Mouse (Mus musculus) C2C12 (cell line): ENCODE data around the gene Tgfbr3.

ENCODE experiments used
- CEBPB ChIP-seq: IDR thresholded peaks from one replicate; pipeline ENCODE4 v1.6.1; 2011; ENCODE audit warnings: low read depth, mild to moderate bottlenecking, control low read depth, moderate library complexity
- CTCF ChIP-seq: IDR thresholded peaks from one replicate; pipeline ENCODE4 v1.5.1; 2011; ENCODE audit not compliant: control insufficient read depth, insufficient read depth, insufficient read length
- MAX ChIP-seq: IDR thresholded peaks from one replicate; pipeline ENCODE4 v1.6.1; 2011; ENCODE audit warnings: mild to moderate bottlenecking, control low read depth
- MYOD1 ChIP-seq: IDR thresholded peaks from one replicate; pipeline ENCODE4 v1.6.1; 2011; ENCODE audit warnings: low read depth; ENCODE audit not compliant: control insufficient read depth, insufficient read length
- MYOG ChIP-seq: IDR thresholded peaks from one replicate; pipeline ENCODE4 v1.6.1; 2011; ENCODE audit not compliant: control insufficient read depth, insufficient read length; ENCODE audit errors: extremely low read depth
- USF1 ChIP-seq: IDR thresholded peaks from one replicate; pipeline ENCODE4 v1.6.1; 2011; ENCODE audit warnings: low read depth, mild to moderate bottlenecking, control low read depth, moderate library complexity

GRCm38 (mm10) chr5:107165271-107165670 lies 124.2 kb downstream of the Tgfbr3 start:
- no peak for TF ChIP-seq CTCF
- TF ChIP-seq MYOG = no peak
- TF ChIP-seq USF1 = no peak
- no peak for TF ChIP-seq MYOD1
- TF ChIP-seq MAX = no peak
- no peak for TF ChIP-seq CEBPB
